Mouse (Mus musculus): ENCODE results near the gene Rab11fip4.

- no peak for TF ChIP-seq CTCF (IDR thresholded peaks at IDR 0.05; ENCODE audit: control insufficient read depth, insufficient read depth, low read length)
- TF ChIP-seq POLR2A (IDR thresholded peaks at IDR 0.05; ENCODE audit: borderline replicate concordance, control insufficient read depth, low read depth, low read length) = no peak
Observed at GRCm38 (mm10) chr11:79657053-79657452, 66.0 kb downstream of the Rab11fip4 start.
